Mouse (Mus musculus) CH12.LX (cell line): ENCODE results near the gene Igfbp5. TPM values are rescaled to one million over a fixed set of nuclear protein-coding genes. Genes with fewer than 3 reads are reported as not detected.
A peak's percentile ranks its signal among the peaks of the same experiment; 100 is the strongest.

Experiments used
- DNase-seq: peaks from one replicate; pipeline ENCODE4 v3.0.0-alpha.2; 2013; ENCODE audit errors: extremely low read depth
- H3K27ac ChIP-seq: 2 replicates; pipeline ENCODE4 v1.5.1; 2012; ENCODE audit warnings: low read depth, mild to moderate bottlenecking, control low read depth, moderate library complexity; ENCODE audit not compliant: insufficient read depth
- H3K27me3 ChIP-seq: replicated peaks from 2 replicates; pipeline ENCODE3; 2012; ENCODE audit warnings: inconsistent platforms
- H3K36me3 ChIP-seq, 2 experiments: replicated peaks in 1 of 2; 2 replicates each; pipeline versions ENCODE3 to v1.6.1; 2012; ENCODE audit warnings: inconsistent platforms in 1 of 2, low read length in 1 of 2, mild to moderate bottlenecking in 1 of 2, mixed read lengths in 1 of 2, moderate library complexity in 1 of 2; ENCODE audit not compliant: control insufficient read depth in 1 of 2, insufficient read depth in 1 of 2
- H3K4me1 ChIP-seq, 2 experiments: 2 replicates each; pipeline ENCODE4 v1.6.1; 2012; ENCODE audit warnings: inconsistent platforms in 1 of 2, moderate library complexity in 1 of 2; ENCODE audit not compliant: insufficient read depth in 2 of 2, control insufficient read depth in 1 of 2
- H3K4me2 ChIP-seq: 2 replicates; pipeline ENCODE4 v1.6.1; 2012; ENCODE audit warnings: low read depth, mild to moderate bottlenecking, control low read depth; ENCODE audit not compliant: poor library complexity, insufficient read depth, severe bottlenecking
- H3K4me3 ChIP-seq, 3 experiments: fragments of 150-350 bp in 1 of 3; sonication (generic) in 1 of 3; replicated peaks in 1 of 3; 2 replicates each; pipeline versions ENCODE3 to v1.5.1; 2011 to 2012; ENCODE audit warnings: low read depth in 2 of 3, low read length in 2 of 3, mild to moderate bottlenecking in 2 of 3, moderate library complexity in 2 of 3, control low read depth in 1 of 3, improper control_type of control experiment in 1 of 3, inconsistent platforms in 1 of 3, mixed read lengths in 1 of 3; ENCODE audit not compliant: poor library complexity in 1 of 3
- H3K79me2 ChIP-seq: replicated peaks from 2 replicates; pipeline ENCODE4 v1.6.1; 2012; ENCODE audit warnings: mild to moderate bottlenecking, moderate library complexity; ENCODE audit not compliant: control insufficient read depth, poor library complexity, insufficient read depth, severe bottlenecking; ENCODE audit errors: extremely low read depth
- H3K9ac ChIP-seq: 2 replicates; pipeline ENCODE4 v1.6.1; 2012; ENCODE audit warnings: low read depth, mild to moderate bottlenecking, control low read depth, moderate library complexity; ENCODE audit not compliant: insufficient read depth
- H3K9me3 ChIP-seq: replicated peaks from 2 replicates; pipeline ENCODE3; 2012; ENCODE audit warnings: low read length, inconsistent platforms, mixed read lengths
- BHLHE40 ChIP-seq: IDR thresholded peaks from 2 replicates; pipeline ENCODE4 v1.6.1; 2011; ENCODE audit warnings: mild to moderate bottlenecking, low read depth, low read length, improper control_type of control experiment
- CHD2 ChIP-seq: IDR thresholded peaks from 2 replicates; pipeline ENCODE4 v1.6.1; 2011; ENCODE audit warnings: low read length, improper control_type of control experiment
- CTCF ChIP-seq, 2 experiments: IDR thresholded peaks in 1 of 2; conservative IDR thresholded peaks in 1 of 2; 2 replicates each; pipeline ENCODE4 v1.5.1; 2011 to 2012; ENCODE audit warnings: low read depth in 2 of 2, low read length in 2 of 2, improper control_type of control experiment in 1 of 2, inconsistent platforms in 1 of 2, mild to moderate bottlenecking in 1 of 2, moderate library complexity in 1 of 2
- ELF1 ChIP-seq: IDR thresholded peaks from 2 replicates; pipeline ENCODE4 v1.6.1; 2014; ENCODE audit warnings: low read depth, mild to moderate bottlenecking, inconsistent platforms, low read length, improper control_type of control experiment
- ETS1 ChIP-seq: conservative IDR thresholded peaks from 2 replicates; pipeline ENCODE4 v1.6.1; 2012; ENCODE audit warnings: low read depth, mild to moderate bottlenecking, inconsistent platforms, low read length, improper control_type of control experiment, moderate library complexity
- JUND ChIP-seq: conservative IDR thresholded peaks from 2 replicates; pipeline ENCODE4 v1.6.1; 2011; ENCODE audit warnings: low read depth, low read length, improper control_type of control experiment
- MAFK ChIP-seq: IDR thresholded peaks from 2 replicates; pipeline ENCODE4 v1.6.1; 2011; ENCODE audit warnings: low read length, improper control_type of control experiment; ENCODE audit not compliant: insufficient replicate concordance
- MAZ ChIP-seq: IDR thresholded peaks from 2 replicates; pipeline ENCODE4 v1.6.1; 2012; ENCODE audit warnings: low read depth, mild to moderate bottlenecking, inconsistent platforms, low read length, improper control_type of control experiment, moderate library complexity
- MXI1 ChIP-seq: IDR thresholded peaks from 2 replicates; pipeline ENCODE4 v1.6.1; 2011; ENCODE audit warnings: mild to moderate bottlenecking, low read depth, low read length, improper control_type of control experiment
- NELFE ChIP-seq: IDR thresholded peaks from 2 replicates; pipeline ENCODE4 v1.6.1; 2011; ENCODE audit warnings: low read depth, low read length, improper control_type of control experiment
- NRF1 ChIP-seq: IDR thresholded peaks from 2 replicates; pipeline ENCODE4 v1.6.1; 2014; ENCODE audit warnings: low read depth, mild to moderate bottlenecking, inconsistent platforms, low read length, improper control_type of control experiment, moderate library complexity
- POLR2A ChIP-seq: IDR thresholded peaks from 2 replicates; pipeline ENCODE4 v1.6.1; 2011; ENCODE audit warnings: low read depth, mild to moderate bottlenecking, improper control_type of control experiment, low read length
- POLR2AphosphoS2 ChIP-seq: IDR thresholded peaks from 2 replicates; pipeline ENCODE4 v1.6.1; 2011; ENCODE audit warnings: low read depth, low read length, improper control_type of control experiment
- TCF12 ChIP-seq: IDR thresholded peaks from 2 replicates; pipeline ENCODE4 v1.6.1; 2014; ENCODE audit warnings: low read depth, mild to moderate bottlenecking, inconsistent platforms, low read length, improper control_type of control experiment
- ZC3H11A ChIP-seq: IDR thresholded peaks from 2 replicates; pipeline ENCODE4 v1.6.1; 2012; ENCODE audit warnings: low read depth, mild to moderate bottlenecking, inconsistent platforms, low read length, improper control_type of control experiment
- ZNF384 ChIP-seq: IDR thresholded peaks from 2 replicates; pipeline ENCODE4 v1.6.1; 2012; ENCODE audit warnings: low read depth, low read length, improper control_type of control experiment, inconsistent platforms
- dilution Hi-C: fragments of 300-500 bp; cut with MboI; formaldehyde crosslinking; loops from 2 replicates; pipeline ENCODE4 v1.14.3; 2020; ENCODE audit warnings: low sequenced_read_pairs; ENCODE audit not compliant: extremely low pct_unique_long_range_greater_than_20kb, extremely low pct_ligation_motif_present
- in situ Hi-C: fragments of 300-500 bp; cut with MboI; formaldehyde crosslinking; loops from 3 replicates; pipeline ENCODE4 v1.14.3; 2019; ENCODE audit warnings: low sequenced_read_pairs, low pct_ligation_motif_present, low pct_unique_long_range_greater_than_20kb, mixed read lengths
- polyA plus RNA-seq: library from polyadenylated mRNA; unstranded; fragments of >175 nt; gene quantifications from 2 replicates; pipeline ENCODE4 v1.2.1, GENCODE M21; 2012; ENCODE audit warnings: low read depth; ENCODE audit not compliant: insufficient read length
- total RNA-seq, 2 experiments: library from RNA; depleted of rRNA; stranded (reverse); fragments of 300-350 nt in 1 of 2; fragments of >200 nt in 1 of 2; gene quantifications; 2 replicates each; pipeline ENCODE4 v1.2.3; 2012 to 2014

The Igfbp5 gene
- total and polyA plus RNA-seq, 3 experiments = 0.08 to 0.09 TPM; not detected in 1

GRCm38 (mm10) chr1:72871697-72872411 is 2.8 kb downstream of the Igfbp5 start:
- Histone ChIP-seq H3K9me3 (no peaks in the 10 kb centered on the region), H3K4me1 (peaks cover 16 to 58% of the 10 kb centered on the region in 2 experiments), H3K4me3 (peak overlapping the region; percentile 17 to 38 (median 36)), H3K79me2 (no peaks in the 10 kb centered on the region)
- in situ Hi-C loops (loop anchor here (10.0 to 25.0 kb wide), 3 partner anchors 285 to 983 kb away; partner anchors contain the start of gene Smarcal1), dilution Hi-C loops (no loop called here)
- TF ChIP-seq NRF1 (peak; percentile 21; the same call in 1 of the 2 replicates), CTCF (conservative IDR thresholded peaks at IDR 0.05 in 1 of 2, IDR thresholded peaks at IDR 0.05 in 1 of 2; ENCODE audit: low read depth in 2 of 2, low read length in 2 of 2) (no peak), JUND (no peak), ELF1 (0 out of 2 replicates have a peak, but pooled peaks have one; percentile 32), CHD2 (peak; percentile 38; the same call in 1 of the 2 replicates), BHLHE40 (peak; percentile 17; the same call in 1 of the 2 replicates), ETS1 (no peak), MAFK (no peak)
- TF ChIP-seq, all 38 proteins: peak for 4
- Histone ChIP-seq H3K27ac (peak overlapping the region; percentile 15; the same call in 1 of the 2 replicates), H3K27me3 (peaks cover 42% of the 10 kb centered on the region), H3K36me3 (no peaks in the 10 kb centered on the region), H3K4me2 (peak overlapping the region; percentile 68), H3K9ac (peak overlapping the region; percentile 8; the same call in 1 of the 2 replicates)
- DNase-seq = no peak

GRCm38 (mm10) chr1:72871337-72871696 is 3.4 kb downstream of the Igfbp5 start:
- Histone ChIP-seq H3K4me2 (peak overlapping the region; percentile 68; the same call in 1 of the 2 replicates), H3K9me3 (no peaks in the 10 kb centered on the region), H3K79me2 (no peaks in the 10 kb centered on the region), H3K27me3 (peaks cover 37% of the 10 kb centered on the region), H3K27ac (peak overlapping the region; percentile 15; the same call in 1 of the 2 replicates), H3K9ac (0 out of 2 replicates have a peak overlapping the region, but pooled peaks have one; percentile 8), H3K4me1 (peaks cover 16 to 58% of the 10 kb centered on the region in 2 experiments), H3K4me3 (peak overlapping the region in 2 of 3 experiments; percentile 36 to 38), H3K36me3 (no peaks in the 10 kb centered on the region)
- in situ Hi-C loops (loop anchor here (10.0 to 25.0 kb wide), 3 partner anchors 284 to 983 kb away; partner anchors contain the start of gene Smarcal1), dilution Hi-C loops (no loop called here)
- TF ChIP-seq ZC3H11A = no peak
- DNase-seq = no peak

GRCm38 (mm10) chr1:72870615-72871336 is 3.9 kb downstream of the Igfbp5 start:
- no peak overlapping the region for H3K27ac ChIP-seq
- dilution Hi-C loops = no loop called here

More at GRCm38 (mm10) chr1:72870615-72871336, 3.9 kb downstream of the Igfbp5 start:
- Histone ChIP-seq H3K9ac (no peak overlapping the region), H3K4me2 (peak overlapping the region; percentile 57), H3K36me3 (no peaks in the 10 kb centered on the region), H3K9me3 (no peaks in the 10 kb centered on the region), H3K27me3 (peaks cover 31% of the 10 kb centered on the region), H3K4me3 (peak overlapping the region; percentile 23 to 33 (median 27)), H3K79me2 (no peaks in the 10 kb centered on the region), H3K4me1 (peaks cover 16 to 58% of the 10 kb centered on the region in 2 experiments)
- in situ Hi-C loops = loop anchor here (10.0 to 25.0 kb wide), 3 partner anchors 283 to 984 kb away; partner anchors contain the start of gene Smarcal1
- DNase-seq = peak; percentile 60
- no peak for TF ChIP-seq ETS1
- peak; percentile 57; the same call in 1 of the 2 replicates for TF ChIP-seq MXI1
- TF ChIP-seq TCF12 = no peak
- TF ChIP-seq POLR2A = no peak
- TF ChIP-seq ZNF384 = peak; percentile 44
- TF ChIP-seq POLR2AphosphoS2 = no peak
- TF ChIP-seq MAZ = no peak
- no peak for TF ChIP-seq JUND
- no peak for TF ChIP-seq NELFE
